Mouse (Mus musculus) left cerebral cortex, postnatal 10 days (tissue): ENCODE data around the gene Olfr464. TPM values are rescaled to one million over a fixed set of nuclear protein-coding genes. Genes with fewer than 3 reads are reported as not detected.

ENCODE experiments used
- DNase-seq, 2 experiments: peaks; one replicate each; pipeline ENCODE4 v3.0.0; 2021 to 2022; ENCODE audit warnings: low spot score in 2 of 2, mixed read lengths in 1 of 2; ENCODE audit errors: extremely low spot score in 1 of 2
- intact Hi-C: fragments of 180-260 bp; cut with DNase I; formaldehyde crosslinking; loops from one replicate; pipeline ENCODE4 v1.15.1; 2025
- total RNA-seq, 2 experiments: library from RNA; stranded (reverse); gene quantifications; 2 replicates each; pipeline ENCODE4 v1.2.3; 2021

The Olfr464 gene
- total RNA-seq = under 1 TPM in 1 of 2 experiments, not detected in 1; 0.22 TPM

GRCm38 (mm10) chr11:87920966-87921365 is at the start of gene Olfr464:
Gene Olfr464, minus strand, starts transcription at chr11:87920967.
- intact Hi-C loops = no loop called here
- no peak for DNase-seq

- intact Hi-C loops = loop anchor here (5.0 kb wide), 1 partner anchor 854 kb away; no protein-coding TSS in a partner anchor
- no peak for DNase-seq
Observed at GRCm38 (mm10) chr11:87968356-87969122, 47.8 kb upstream of the Olfr464 start.

GRCm38 (mm10) chr11:87967692-87968289 is 47.0 kb upstream of the Olfr464 start:
- intact Hi-C loops = loop anchor here (2.0 to 5.0 kb wide), 2 partner anchors 229 to 855 kb away; no protein-coding TSS in a partner anchor

GRCm38 (mm10) chr11:87966214-87966613 is 45.4 kb upstream of the Olfr464 start:
- intact Hi-C loops = loop anchor here (2.0 to 5.0 kb wide), 2 partner anchors 231 to 856 kb away; no protein-coding TSS in a partner anchor
- DNase-seq = peak in 1 of 2 experiments; percentile 41

More at GRCm38 (mm10) chr11:87967692-87968289, 47.0 kb upstream of the Olfr464 start:
- DNase-seq = peak; percentile 73 to 75

- no peak for DNase-seq
- intact Hi-C loops = loop anchor here (5.0 kb wide), 1 partner anchor 857 kb away; no protein-coding TSS in a partner anchor
Observed at GRCm38 (mm10) chr11:87965293-87965692, 44.5 kb upstream of the Olfr464 start.

GRCm38 (mm10) chr11:87957066-87957465 is 36.3 kb upstream of the Olfr464 start:
- intact Hi-C loops = no loop called here
- DNase-seq = no peak

- intact Hi-C loops = no loop called here
- DNase-seq = no peak
Observed at GRCm38 (mm10) chr11:87955144-87955543, 34.4 kb upstream of the Olfr464 start.

- intact Hi-C loops = no loop called here
- no peak for DNase-seq
Observed at GRCm38 (mm10) chr11:87949990-87950389, 29.2 kb upstream of the Olfr464 start.

GRCm38 (mm10) chr11:87935467-87935866 is 14.7 kb upstream of the Olfr464 start:
- intact Hi-C loops = no loop called here
- DNase-seq = no peak

- intact Hi-C loops = no loop called here
- DNase-seq = no peak
Observed at GRCm38 (mm10) chr11:87933731-87934130, 13.0 kb upstream of the Olfr464 start.

GRCm38 (mm10) chr11:87930348-87930747 is 9.6 kb upstream of the Olfr464 start:
- no peak for DNase-seq
- intact Hi-C loops = no loop called here

- intact Hi-C loops = no loop called here
- no peak for DNase-seq
Observed at GRCm38 (mm10) chr11:87920301-87920700, 466 bp downstream of the Olfr464 start.

GRCm38 (mm10) chr11:87916005-87916404 is 4.8 kb downstream of the Olfr464 start:
- no peak for DNase-seq
- intact Hi-C loops = no loop called here

- intact Hi-C loops = no loop called here
- DNase-seq = no peak
Observed at GRCm38 (mm10) chr11:87904331-87904730, 16.4 kb downstream of the Olfr464 start.

GRCm38 (mm10) chr11:87897287-87897686 is 23.5 kb downstream of the Olfr464 start, which contains the start of gene Olfr463:
Gene Olfr463, minus strand, starts transcription at chr11:87897387.
- DNase-seq = no peak
- intact Hi-C loops = no loop called here

- DNase-seq = no peak
- intact Hi-C loops = no loop called here
Observed at GRCm38 (mm10) chr11:87892168-87892567, 28.6 kb downstream of the Olfr464 start, which contains the start of gene Olfr462. Gene Olfr462, minus strand, starts transcription at chr11:87892268.

- intact Hi-C loops = no loop called here
- no peak for DNase-seq
Observed at GRCm38 (mm10) chr11:87884856-87885255, 35.9 kb downstream of the Olfr464 start.

GRCm38 (mm10) chr11:87883493-87883892 is 37.3 kb downstream of the Olfr464 start:
- intact Hi-C loops = no loop called here
- DNase-seq = no peak

GRCm38 (mm10) chr11:87881714-87882113 is 39.1 kb downstream of the Olfr464 start:
- intact Hi-C loops = no loop called here
- no peak for DNase-seq

- DNase-seq = no peak
- intact Hi-C loops = no loop called here
Observed at GRCm38 (mm10) chr11:87879826-87880225, 40.9 kb downstream of the Olfr464 start.
